Mouse (Mus musculus) spleen, adult 10 weeks (tissue): ENCODE results near the gene Gm8300. TPM values are rescaled to one million over a fixed set of nuclear protein-coding genes. Genes with fewer than 3 reads are reported as not detected.

Experiments
- polyA plus RNA-seq: library from polyadenylated mRNA; stranded (reverse); fragments of 350-450 nt; fragmentation: Illumina TruSeq; extraction: RNeasy Lipid Tissue Mini Kit (QIAGEN cat#74804); gene quantifications from one replicate; pipeline ENCODE4 v1.2.3, GENCODE M21; 2015; ENCODE audit warnings: low replicate concordance; ENCODE audit not compliant: insufficient read depth

Gene Gm8300
- not detected for polyA plus RNA-seq

DNA sequence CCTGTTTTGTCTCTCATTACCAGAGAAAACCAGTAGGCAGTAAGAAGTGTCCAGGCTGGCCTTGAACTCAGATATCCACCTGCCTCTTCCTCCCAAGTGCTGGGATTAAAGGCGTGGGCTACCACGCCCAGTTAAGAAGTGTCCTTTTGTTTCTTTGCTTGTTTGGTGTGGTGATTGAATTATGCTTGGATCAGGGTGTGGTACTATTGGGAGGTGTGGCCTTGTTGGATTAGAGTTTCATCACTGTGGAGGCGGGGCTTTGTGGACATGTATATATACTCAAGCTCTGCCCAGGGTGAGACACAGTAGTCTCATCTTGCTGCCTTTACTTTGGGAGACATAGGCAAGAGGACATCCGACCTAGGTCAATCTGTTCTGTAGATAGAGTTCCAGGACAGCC is at the start of gene Gm8300:
Gene Gm8300 (plus strand): TSS at position 301 of the 400 bp plus-strand sequence.

DNA sequence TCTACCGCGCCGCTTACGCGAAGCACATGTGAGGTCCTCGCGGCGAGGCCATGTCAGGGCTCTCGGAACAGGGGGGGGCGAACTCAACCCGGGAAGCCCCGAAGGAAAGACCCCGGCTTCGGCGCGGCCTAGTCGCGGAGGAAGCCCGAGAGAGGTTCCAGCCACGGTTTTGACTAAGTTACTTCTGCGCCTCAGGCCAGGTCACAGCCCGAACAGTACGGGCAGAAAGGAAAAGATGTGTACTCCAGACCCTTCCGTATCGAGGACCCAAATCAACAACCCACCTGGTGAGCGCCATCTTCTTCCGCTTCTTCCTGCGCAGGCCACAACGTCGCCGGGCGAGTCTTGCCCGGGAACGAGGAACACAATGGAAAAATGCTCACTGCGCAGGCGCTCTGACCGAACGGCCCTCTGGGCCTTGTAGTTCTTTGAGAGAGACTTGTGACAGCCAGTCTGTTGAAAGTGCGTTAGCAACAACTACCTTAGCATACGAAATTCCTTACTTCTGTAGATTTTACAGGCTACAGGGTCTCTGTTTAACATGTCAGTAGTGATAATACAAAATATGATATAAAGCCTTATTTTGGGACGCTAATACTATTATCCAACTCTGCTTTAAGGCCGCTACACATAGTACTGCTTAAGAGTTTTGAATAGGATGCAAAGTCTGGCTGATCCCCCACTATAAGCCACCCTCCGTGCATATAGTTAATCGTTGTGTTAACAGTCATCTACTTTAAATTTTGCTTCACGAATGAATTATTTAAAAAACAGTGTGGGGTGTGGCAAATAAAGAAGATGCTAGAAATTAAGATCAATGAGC is 41.9 kb upstream of the Gm8300 start, which contains the start of gene Snw1:
Gene Snw1 (minus strand): TSS at position 311 of the 823 bp plus-strand sequence.

DNA sequence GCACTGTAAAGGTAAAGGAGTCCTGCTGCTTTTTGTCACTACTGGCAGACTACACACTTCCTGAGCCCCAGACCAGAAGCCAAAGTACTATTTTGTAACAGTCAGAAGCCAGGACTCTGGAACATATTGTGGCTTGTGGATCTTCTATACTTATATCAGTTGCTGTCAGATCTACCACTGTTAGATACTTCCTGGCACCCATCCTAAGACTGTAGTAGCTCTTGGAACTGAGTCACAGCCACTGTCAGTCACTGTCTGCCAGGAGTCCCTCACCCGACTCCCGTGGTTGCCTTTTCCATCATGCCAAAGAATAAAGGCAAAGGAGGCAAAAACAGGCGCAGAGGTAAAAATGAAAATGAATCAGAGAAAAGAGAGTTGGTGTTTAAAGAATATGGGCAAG is 19.7 kb upstream of the Gm8300 start, which contains the start of gene Gm5788:
Gene Gm5788 (plus strand): TSS at position 301 of the 400 bp plus-strand sequence.

Other genes with a start within 250 kb of the Gm8300 start
- 46.7 TPM for gene Vipas39, start 248.1 kb upstream of the Gm8300 start, polyA plus RNA-seq
- gene Ahsa1, start 247.8 kb upstream of the Gm8300 start, polyA plus RNA-seq: 183 TPM
- 0.08 TPM for gene Ism2, start 214.6 kb upstream of the Gm8300 start, polyA plus RNA-seq
- 102 TPM for gene Sptlc2, start 126.0 kb upstream of the Gm8300 start, polyA plus RNA-seq
- 65.2 TPM for gene Slirp, start 70.4 kb upstream of the Gm8300 start, polyA plus RNA-seq
- gene Alkbh1, start 70.3 kb upstream of the Gm8300 start, polyA plus RNA-seq: 51.8 TPM
- gene Snw1, start 42.0 kb upstream of the Gm8300 start, polyA plus RNA-seq: 117 TPM
- not detected for gene Gm5788, start 19.6 kb upstream of the Gm8300 start, polyA plus RNA-seq
- not detected for gene Oog1, start 88.4 kb downstream of the Gm8300 start, polyA plus RNA-seq
- gene Gm4027, start 104.6 kb downstream of the Gm8300 start, polyA plus RNA-seq: not detected
- not detected for gene Gm16381, start 130.3 kb downstream of the Gm8300 start, polyA plus RNA-seq